Mouse (Mus musculus) midbrain, postnatal 0 days (tissue): ENCODE data around the gene Cd86. TPM values are rescaled to one million over a fixed set of nuclear protein-coding genes. Genes with fewer than 3 reads are reported as not detected.

Experiments
- ATAC-seq: fragments of 200-750 bp; cut with Nextera tagmentation; 2 replicates; pipeline ENCODE4 v1.8.0; 2017; ENCODE audit warnings: moderate number of reproducible peaks, mild to moderate bottlenecking, moderate TSS enrichment, moderate library complexity; ENCODE audit not compliant: low FRiP score
- DNase-seq: peaks from one replicate; pipeline ENCODE4 v3.0.0-alpha.2; 2015; ENCODE audit warnings: low spot score
- H3K27ac ChIP-seq: fragments of 300-500 bp; sonication (generic); 2 replicates; pipeline ENCODE4 v1.5.1; 2014; ENCODE audit warnings: low read depth, mild to moderate bottlenecking, low read length, mixed read lengths
- H3K27me3 ChIP-seq: fragments of 300-500 bp; sonication (generic); 2 replicates; pipeline ENCODE4 v1.6.1; 2014; ENCODE audit warnings: low read length, control low read depth, mixed read lengths; ENCODE audit not compliant: insufficient read depth
- H3K36me3 ChIP-seq: fragments of 300-500 bp; sonication (generic); 2 replicates; pipeline ENCODE4 v1.6.1; 2014; ENCODE audit warnings: low read length, control low read depth, mixed read lengths; ENCODE audit not compliant: insufficient read depth
- H3K4me1 ChIP-seq: fragments of 300-500 bp; sonication (generic); 2 replicates; pipeline ENCODE4 v1.6.1; 2014; ENCODE audit warnings: mild to moderate bottlenecking, control low read depth, antibody characterized with exemption, low read length, mixed read lengths; ENCODE audit not compliant: insufficient read depth
- H3K4me2 ChIP-seq: fragments of 300-500 bp; sonication (generic); 2 replicates; pipeline ENCODE4 v1.6.1; 2014; ENCODE audit warnings: low read depth, mild to moderate bottlenecking, low read length, mixed read lengths; ENCODE audit not compliant: poor library complexity, severe bottlenecking
- H3K4me3 ChIP-seq: fragments of 300-500 bp; sonication (generic); 2 replicates; pipeline ENCODE4 v1.5.1; 2014; ENCODE audit warnings: low read depth, mild to moderate bottlenecking, low read length, moderate library complexity
- H3K9ac ChIP-seq: fragments of 300-500 bp; sonication (generic); replicated peaks from 2 replicates; pipeline ENCODE4 v1.6.1; 2014; ENCODE audit warnings: mild to moderate bottlenecking, low read length, moderate library complexity, mixed read lengths; ENCODE audit not compliant: poor library complexity, severe bottlenecking
- H3K9me3 ChIP-seq: fragments of 300-500 bp; sonication (generic); 2 replicates; pipeline ENCODE4 v1.6.1; 2016; ENCODE audit warnings: low read length, control low read depth
- CTCF ChIP-seq: IDR thresholded peaks from 2 replicates; pipeline ENCODE4 v1.5.1; 2016; ENCODE audit warnings: antibody characterized with exemption, mild to moderate bottlenecking
- WGBS: fragments of 180-500 bp; shearing (Covaris S2); extraction: QIAGEN DNeasy Blood & Tissue Kit; methylation state at CpG from one replicate; pipeline ENCODE4 v1.1.7; 2014; 5-methylcytosine and 5-hydroxymethylcytosine counted together
- polyA plus RNA-seq: library from polyadenylated mRNA; unstranded; fragments of >200 nt; fragmentation: Nextera tagmentation; extraction: Ambion mirVana; gene quantifications from 2 replicates; pipeline ENCODE4 v1.2.1, GENCODE M21; 2015
- total RNA-seq: library from RNA; depleted of rRNA; stranded (reverse); fragments of >200 nt; gene quantifications from 2 replicates; pipeline ENCODE4 v1.2.3, GENCODE M21; 2014

The Cd86 gene
- total and polyA plus RNA-seq, 2 experiments from 2014 or later, result 1.7 to 2.3 TPM

DNA sequence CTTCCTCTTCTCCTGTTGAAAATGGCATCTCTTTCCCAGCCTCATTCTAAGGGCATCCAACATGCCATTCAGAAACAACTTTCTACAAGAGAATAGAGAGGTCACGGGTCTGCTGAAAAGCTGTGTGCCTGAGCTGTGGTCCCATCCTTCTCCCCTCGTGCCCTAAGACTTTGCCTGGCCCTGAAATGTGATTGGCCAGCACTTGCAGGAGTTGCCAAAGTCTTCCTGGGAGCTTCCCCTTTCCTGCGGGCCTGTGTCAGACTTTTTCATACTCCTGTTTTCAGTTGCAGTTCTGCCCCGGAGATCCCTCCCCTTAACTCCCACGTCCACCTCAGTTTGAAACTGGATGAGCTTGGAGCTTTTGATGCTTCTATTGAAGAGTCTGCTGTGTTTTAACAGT lies 24.9 kb downstream of the Cd86 start:
- 73% methylated on average over 5 of the region's 5 CpGs for WGBS
- no peak for ATAC-seq

GRCm38 (mm10) chr16:36639812-36640504 lies 25.9 kb downstream of the Cd86 start:
- Histone ChIP-seq H3K4me1 (no peaks in the 10 kb centered on the region), H3K27ac (no peak overlapping the region), H3K9me3 (no peaks in the 10 kb centered on the region), H3K4me3 (no peak overlapping the region), H3K36me3 (no peaks in the 10 kb centered on the region), H3K27me3 (no peaks in the 10 kb centered on the region), H3K9ac (no peak overlapping the region), H3K4me2 (no peak overlapping the region)
- no peak for TF ChIP-seq CTCF
- no peak for ATAC-seq
- WGBS, result 85% methylated on average over 16 of the region's 16 CpGs
- no peak for DNase-seq

More for the DNA sequence above, 24.9 kb downstream of the Cd86 start:
- Histone ChIP-seq H3K4me2 (no peak overlapping the region), H3K4me1 (no peaks in the 10 kb centered on the region), H3K9ac (no peak overlapping the region), H3K27ac (no peak overlapping the region), H3K4me3 (no peak overlapping the region), H3K9me3 (no peaks in the 10 kb centered on the region), H3K36me3 (no peaks in the 10 kb centered on the region), H3K27me3 (no peaks in the 10 kb centered on the region)
- no peak for DNase-seq
- TF ChIP-seq CTCF, result no peak

GRCm38 (mm10) chr16:36636800-36637199 lies 29.1 kb downstream of the Cd86 start:
- 75% methylated on average over 4 of the region's 4 CpGs for WGBS
- no peaks in the 10 kb centered on the region for H3K27me3 ChIP-seq
- H3K4me1 ChIP-seq, result no peaks in the 10 kb centered on the region

GRCm38 (mm10) chr16:36634971-36635710 lies 30.7 kb downstream of the Cd86 start:
- no peak overlapping the region for H3K4me2 ChIP-seq
- ATAC-seq (no peak), DNase-seq (no peak)
- H3K4me1 ChIP-seq, result no peaks in the 10 kb centered on the region
- no peak overlapping the region for H3K4me3 ChIP-seq
- TF ChIP-seq CTCF, result no peak
- no peak overlapping the region for H3K9ac ChIP-seq
- no peaks in the 10 kb centered on the region for H3K27me3 ChIP-seq
- H3K36me3 ChIP-seq, result no peaks in the 10 kb centered on the region
- H3K9me3 ChIP-seq, result no peaks in the 10 kb centered on the region
- WGBS, result 89% methylated on average over 23 of the region's 23 CpGs
- H3K27ac ChIP-seq, result no peak overlapping the region

More at GRCm38 (mm10) chr16:36636800-36637199, 29.1 kb downstream of the Cd86 start:
- Histone ChIP-seq H3K4me3 (no peak overlapping the region), H3K9me3 (no peaks in the 10 kb centered on the region), H3K9ac (no peak overlapping the region), H3K27ac (no peak overlapping the region), H3K4me2 (no peak overlapping the region), H3K36me3 (no peaks in the 10 kb centered on the region)
- ATAC-seq, result no peak
- no peak for DNase-seq
- TF ChIP-seq CTCF, result no peak

GRCm38 (mm10) chr16:36634421-36634820 lies 31.5 kb downstream of the Cd86 start:
- Histone ChIP-seq H3K4me2 (no peak overlapping the region), H3K4me1 (no peaks in the 10 kb centered on the region), H3K4me3 (no peak overlapping the region), H3K9me3 (no peaks in the 10 kb centered on the region), H3K27ac (no peak overlapping the region), H3K36me3 (no peaks in the 10 kb centered on the region), H3K27me3 (no peaks in the 10 kb centered on the region), H3K9ac (no peak overlapping the region)
- WGBS, result 88% methylated on average over 2 of the region's 2 CpGs
- no peak for TF ChIP-seq CTCF
- no peak for DNase-seq
- ATAC-seq, result no peak

DNA sequence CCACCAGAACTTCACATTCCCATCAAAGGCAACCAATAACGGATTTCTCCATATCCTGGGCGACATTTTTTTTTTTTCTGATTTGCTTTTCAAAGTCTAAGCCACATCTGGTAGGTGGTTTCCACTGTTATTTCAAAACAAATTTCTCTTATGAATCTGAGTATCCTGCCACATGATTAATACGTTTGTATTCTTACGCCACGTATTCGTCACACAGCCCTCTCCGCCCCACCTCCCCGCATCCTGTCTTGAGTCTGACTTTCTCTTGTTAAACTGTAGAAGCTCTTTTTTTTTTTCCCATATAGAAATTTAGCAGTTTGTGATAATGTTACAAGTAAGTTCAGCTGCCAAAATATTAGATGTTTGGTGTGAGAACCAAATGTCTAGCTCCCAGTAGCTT lies 33.7 kb downstream of the Cd86 start:
- Histone ChIP-seq H3K9ac (no peak overlapping the region), H3K27ac (no peak overlapping the region), H3K4me3 (no peak overlapping the region), H3K9me3 (no peaks in the 10 kb centered on the region), H3K36me3 (no peaks in the 10 kb centered on the region), H3K4me1 (no peaks in the 10 kb centered on the region), H3K27me3 (no peaks in the 10 kb centered on the region), H3K4me2 (no peak overlapping the region)
- DNase-seq (no peak), ATAC-seq (no peak)
- 92% methylated on average over 8 of the region's 8 CpGs for WGBS
- no peak for TF ChIP-seq CTCF
